Mouse (Mus musculus): Measurements from ENCODE around the gene Sec14l1.

DNA sequence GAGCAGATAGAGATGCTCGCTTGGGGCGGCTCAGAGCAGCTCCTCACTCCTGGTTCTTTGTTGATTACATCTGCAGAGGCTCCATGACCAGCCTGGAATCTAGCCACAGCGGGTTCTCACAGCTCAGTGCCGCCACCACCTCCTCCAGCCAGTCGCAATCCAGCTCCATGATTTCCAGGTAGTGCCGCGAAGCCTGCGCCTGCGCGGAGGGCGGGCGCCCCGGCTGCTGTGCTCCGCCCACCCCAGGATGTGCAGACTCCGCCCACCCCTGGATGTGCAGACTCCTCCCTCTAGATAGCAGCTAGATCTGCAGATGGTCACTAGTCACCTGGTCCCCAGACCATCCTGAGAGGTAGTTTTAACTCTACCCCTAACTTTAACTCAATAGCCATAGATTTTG is 41.8 kb downstream of the Sec14l1 start:
- TF ChIP-seq POLR2A (IDR thresholded peaks at IDR 0.05; ENCODE audit: control insufficient read depth in 1 of 2, insufficient read depth in 1 of 2, low read depth in 1 of 2, low read length in 2 of 2, poor library complexity in 1 of 2) (no peak), CTCF (IDR thresholded peaks at IDR 0.05 in 2 of 3, conservative IDR thresholded peaks at IDR 0.05 in 1 of 3; ENCODE audit: control insufficient read depth in 1 of 3, insufficient read depth in 1 of 3, low read depth in 2 of 3, low read length in 3 of 3, poor library complexity in 1 of 3, severe bottlenecking in 1 of 3) (no peak), GATA1 (IDR thresholded peaks at IDR 0.05; ENCODE audit: low read depth, low read length) (no peak), CHD2 (IDR thresholded peaks at IDR 0.05; ENCODE audit: low read length) (no peak), POLR2AphosphoS2 (IDR thresholded peaks at IDR 0.05; ENCODE audit: low read length) (no peak)

Data from MEL (cell line).